Mouse (Mus musculus) cortical plate, adult 2 months (tissue): Measurements from ENCODE around the gene Qprt. TPM values are rescaled to one million over a fixed set of nuclear protein-coding genes. Genes with fewer than 3 reads are reported as not detected.

Experiments used
- H3K27ac ChIP-seq: fragments of 200-500 bp; 2 replicates; pipeline ENCODE4 v1.5.1; 2012; ENCODE audit warnings: low read length, control low read depth, inconsistent platforms; ENCODE audit not compliant: insufficient read depth
- H3K4me1 ChIP-seq: fragments of 200-500 bp; 2 replicates; pipeline ENCODE4 v1.6.1; 2011; ENCODE audit warnings: low read length; ENCODE audit not compliant: control insufficient read depth, insufficient read depth
- H3K4me3 ChIP-seq: fragments of 200-500 bp; 2 replicates; pipeline ENCODE4 v1.5.1; 2011; ENCODE audit warnings: mild to moderate bottlenecking, low read length, control low read depth; ENCODE audit not compliant: insufficient read depth
- CTCF ChIP-seq: fragments of 200-500 bp; IDR thresholded peaks from 2 replicates; pipeline ENCODE4 v1.5.1; 2011; ENCODE audit warnings: mild to moderate bottlenecking, control low read depth, low read length; ENCODE audit not compliant: insufficient read depth; ENCODE audit errors: extremely low read depth
- POLR2A ChIP-seq: fragments of 200-500 bp; IDR thresholded peaks from 2 replicates; pipeline ENCODE4 v1.6.1; 2011; ENCODE audit warnings: mild to moderate bottlenecking, low read length, control low read depth; ENCODE audit not compliant: insufficient read depth; ENCODE audit errors: extremely low read depth
- polyA plus RNA-seq: library from polyadenylated mRNA; depleted of rRNA; stranded (reverse); fragments of >200 nt; gene quantifications from 2 replicates; pipeline ENCODE4 v1.2.3, GENCODE M21; 2012

The Qprt gene
- polyA plus RNA-seq, 1 experiment = 0.77 TPM

DNA sequence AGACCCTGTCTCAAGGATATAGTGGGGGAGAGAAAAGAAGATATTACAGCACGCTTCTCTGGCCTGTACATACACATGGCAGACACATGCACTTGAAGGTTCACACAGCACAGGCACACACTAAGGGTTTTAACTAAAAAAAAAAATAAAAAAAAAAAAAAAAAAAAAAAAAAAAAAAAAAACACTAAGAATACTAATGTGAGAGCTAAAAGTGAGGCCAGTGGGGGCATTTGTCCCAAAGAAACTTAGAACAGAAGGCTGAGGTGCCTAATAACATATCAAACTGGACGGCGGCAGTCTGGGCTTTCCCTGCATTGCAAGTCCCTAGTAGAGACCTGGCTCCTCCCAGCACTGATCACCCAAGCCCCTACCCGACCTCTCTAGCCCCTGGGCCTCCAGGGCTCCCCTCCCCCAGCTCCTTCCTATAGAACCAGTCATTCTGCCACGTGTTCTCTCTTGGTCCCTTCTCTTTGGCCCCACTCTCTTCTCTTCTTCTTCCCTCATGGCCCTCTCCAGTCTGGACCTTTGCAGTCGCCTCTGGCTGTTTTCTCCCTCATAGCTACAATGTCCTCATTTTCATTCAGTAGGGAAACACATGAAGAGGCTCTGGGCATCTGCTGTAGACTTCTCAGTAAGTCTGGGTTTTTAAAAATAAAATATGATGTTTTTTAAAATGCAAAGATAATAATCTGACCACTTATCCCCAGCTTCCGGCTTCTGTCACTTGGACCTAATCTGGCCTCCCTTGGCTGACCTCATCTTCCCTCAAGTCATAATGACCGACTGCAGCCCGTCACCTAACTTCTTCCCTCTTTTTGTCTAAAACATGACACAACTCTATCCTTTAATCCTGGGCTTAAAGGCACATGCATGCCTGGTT lies 23.6 kb upstream of the Qprt start:
- Histone ChIP-seq H3K4me3 (no peak overlapping the region), H3K27ac (no peak overlapping the region), H3K4me1 (no peaks in the 10 kb centered on the region)
- TF ChIP-seq CTCF (no peak), POLR2A (no peak)

DNA sequence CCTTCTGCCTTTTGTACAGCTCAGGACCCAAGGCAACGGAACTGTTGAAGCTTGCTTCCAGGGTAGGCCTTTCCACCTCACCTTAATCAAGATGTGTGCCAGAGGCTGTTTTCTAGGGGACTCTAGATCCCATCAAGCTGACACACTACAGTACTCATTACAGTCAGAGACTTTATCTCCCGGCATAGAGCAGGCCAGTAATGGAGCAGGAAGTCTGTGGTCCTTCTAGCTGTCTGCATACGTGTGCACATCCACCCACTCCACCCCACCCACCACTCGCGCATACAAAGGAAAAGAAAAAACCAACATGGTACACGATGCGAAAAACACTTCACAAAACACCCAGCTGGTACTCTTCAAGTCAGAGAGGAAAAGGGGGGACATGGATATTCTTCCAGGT lies 22.4 kb upstream of the Qprt start:
- TF ChIP-seq CTCF (no peak), POLR2A (no peak)
- no peak overlapping the region for H3K27ac ChIP-seq
- no peaks in the 10 kb centered on the region for H3K4me1 ChIP-seq

DNA sequence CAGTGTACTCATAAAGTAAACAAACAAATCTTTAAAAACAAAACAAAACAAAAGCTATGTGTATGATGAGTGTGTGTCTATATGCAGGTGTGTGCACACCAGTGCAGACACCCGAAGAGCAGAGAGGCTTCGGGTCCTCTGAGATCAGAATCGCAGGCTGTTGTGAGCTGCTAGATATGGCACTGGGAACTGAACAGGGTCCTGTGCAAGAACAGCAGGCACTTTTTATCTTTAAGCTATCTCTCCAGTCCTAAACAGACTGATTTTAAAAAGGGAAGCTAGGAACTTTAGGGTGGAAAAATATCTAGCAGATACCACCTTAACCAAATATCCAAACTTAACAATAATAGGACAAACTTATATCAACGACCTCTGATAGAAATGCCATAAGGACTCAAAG lies 20.6 kb upstream of the Qprt start:
- no peak for TF ChIP-seq CTCF
- H3K4me1 ChIP-seq = no peaks in the 10 kb centered on the region
- no peak overlapping the region for H3K27ac ChIP-seq
- no peak overlapping the region for H3K4me3 ChIP-seq

More for the DNA sequence above, 22.4 kb upstream of the Qprt start:
- H3K4me3 ChIP-seq = no peak overlapping the region

DNA sequence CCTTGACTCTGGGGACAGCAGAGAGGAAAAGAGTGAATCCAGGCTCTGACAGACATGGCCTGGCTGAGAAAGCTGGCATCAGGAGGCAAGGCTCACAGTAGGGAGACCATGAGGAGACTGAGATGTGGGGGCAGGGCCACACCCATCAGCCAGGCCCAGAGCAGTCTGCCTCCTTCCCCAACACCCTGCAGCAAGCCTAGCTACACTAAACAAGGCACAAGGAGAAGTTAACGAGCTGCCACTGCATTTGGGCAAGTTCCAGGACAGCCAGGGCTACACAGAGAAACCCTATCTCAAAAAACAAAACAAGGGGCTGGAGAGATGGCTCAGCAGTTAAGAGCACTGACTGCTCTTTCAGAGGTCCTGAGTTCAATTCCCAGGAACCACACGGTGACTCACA lies 20.2 kb upstream of the Qprt start:
- H3K4me1 ChIP-seq = no peaks in the 10 kb centered on the region
- H3K4me3 ChIP-seq = no peak overlapping the region
- H3K27ac ChIP-seq = no peak overlapping the region
- no peak for TF ChIP-seq POLR2A
- no peak for TF ChIP-seq CTCF

DNA sequence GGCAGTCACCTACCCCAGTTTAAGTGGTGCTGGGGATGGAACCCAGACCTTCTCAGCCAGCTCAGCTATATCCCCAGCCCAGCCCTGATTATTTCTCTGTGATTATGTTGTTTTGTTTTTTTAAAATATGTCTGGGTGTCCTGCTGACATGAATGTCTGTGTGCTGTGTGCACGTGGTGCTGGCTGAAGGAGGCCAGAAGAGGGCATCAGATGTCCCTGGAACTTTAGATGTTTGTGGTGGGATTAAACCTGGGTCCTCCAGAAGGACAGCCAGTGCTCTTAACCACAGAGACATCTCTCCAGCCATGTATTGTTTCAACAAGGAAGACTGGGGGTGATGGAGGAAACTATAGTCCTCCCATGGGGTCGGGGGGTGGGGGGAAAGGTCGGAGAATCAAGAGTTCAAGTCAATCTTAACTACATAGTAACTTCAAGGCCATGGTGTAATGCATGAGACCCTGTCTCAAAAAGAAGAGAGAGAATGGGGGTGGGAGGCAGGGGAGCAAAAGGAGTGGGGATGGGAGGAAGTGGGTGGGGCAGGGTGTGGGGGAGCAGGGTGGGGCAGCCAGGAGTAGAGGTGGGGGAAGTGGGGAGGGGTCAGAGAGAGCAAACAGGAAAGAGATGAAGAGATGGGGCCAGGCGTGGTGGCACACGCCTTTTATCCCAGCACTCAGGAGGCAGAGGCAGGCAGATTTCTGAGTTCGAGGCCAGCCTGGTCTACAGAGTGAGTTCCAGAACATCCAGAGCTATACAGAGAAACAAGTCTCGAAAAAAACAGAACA lies 18.8 kb upstream of the Qprt start:
- H3K27ac ChIP-seq = no peak overlapping the region
- no peak overlapping the region for H3K4me3 ChIP-seq
- TF ChIP-seq POLR2A (no peak), CTCF (no peak)
- H3K4me1 ChIP-seq = no peaks in the 10 kb centered on the region

DNA sequence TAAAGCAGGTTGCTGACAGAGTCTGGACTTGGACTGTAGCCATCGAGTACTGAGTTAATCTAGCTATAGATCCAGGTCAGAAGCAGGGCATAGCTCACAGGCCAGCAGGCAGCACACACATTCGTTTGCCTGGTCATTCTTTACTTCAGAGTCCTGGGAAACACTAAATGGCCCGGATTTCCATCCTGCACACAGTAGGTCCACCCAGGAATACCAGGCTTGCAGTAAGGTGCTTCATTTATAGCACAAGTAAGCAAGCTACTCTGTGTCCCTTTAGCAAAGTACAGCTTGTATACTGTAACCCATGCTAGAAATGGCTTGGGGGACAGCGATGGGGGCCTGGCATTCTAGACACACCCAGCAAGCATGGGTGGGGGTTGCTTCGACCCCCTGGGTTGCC lies 17.5 kb upstream of the Qprt start:
- Histone ChIP-seq H3K4me3 (no peak overlapping the region), H3K27ac (no peak overlapping the region), H3K4me1 (no peaks in the 10 kb centered on the region)
- no peak for TF ChIP-seq CTCF

DNA sequence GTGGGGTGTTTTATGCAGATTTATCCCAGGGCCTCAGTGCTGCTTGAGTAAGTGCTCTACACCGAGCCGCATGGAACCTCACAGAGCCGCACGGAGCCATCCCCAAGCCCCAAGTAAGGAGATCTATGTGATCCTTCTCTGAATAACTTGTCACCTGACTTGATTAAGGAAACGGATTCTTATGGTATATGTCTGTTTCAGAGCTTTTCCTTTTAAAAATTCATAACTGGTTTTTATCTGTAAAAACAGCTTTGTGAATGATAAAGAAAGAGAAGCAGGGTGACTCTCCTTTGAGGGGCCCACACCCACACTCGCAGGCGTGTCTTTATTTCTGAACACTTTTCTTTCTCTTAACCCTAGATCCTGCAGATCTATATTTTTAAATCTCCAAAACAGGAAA lies 17.1 kb upstream of the Qprt start:
- Histone ChIP-seq H3K4me3 (no peak overlapping the region), H3K27ac (no peak overlapping the region), H3K4me1 (no peaks in the 10 kb centered on the region)
- TF ChIP-seq POLR2A (no peak), CTCF (no peak)

DNA sequence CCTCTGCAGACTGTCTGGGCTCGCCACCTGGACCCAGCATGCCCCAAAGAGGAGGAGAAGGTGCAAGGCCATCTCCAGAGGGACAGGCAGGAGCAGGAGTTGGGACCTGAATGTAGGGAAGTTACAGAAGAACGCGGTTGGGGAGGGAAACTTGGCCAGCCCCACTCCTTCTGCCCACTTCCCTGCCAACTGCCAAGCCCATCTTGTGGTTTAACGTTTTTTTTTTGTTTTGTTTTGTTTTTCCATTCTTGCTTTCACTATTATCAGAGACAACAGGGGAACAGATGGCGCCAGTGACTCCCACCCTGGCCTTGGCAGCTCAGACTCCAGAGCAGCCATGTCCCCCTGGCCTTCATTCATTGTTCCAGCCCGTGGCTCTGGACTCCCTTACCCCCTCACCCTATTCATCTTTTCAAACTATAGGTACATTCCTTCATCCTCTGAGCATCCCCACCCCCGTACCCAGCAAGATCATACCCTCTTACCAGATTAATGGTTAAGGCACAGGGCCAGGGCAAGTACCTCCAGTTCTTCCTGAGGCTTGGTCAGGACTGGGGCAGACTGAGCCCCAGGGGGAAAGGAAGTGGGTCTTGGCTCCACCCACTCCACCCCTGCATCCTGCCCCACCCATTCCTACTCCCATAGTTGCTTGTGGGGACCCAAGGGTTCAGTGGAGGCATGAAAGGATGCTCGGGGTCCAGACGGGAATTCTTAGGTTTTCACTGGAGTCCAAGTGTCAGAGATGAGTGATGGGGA lies 15.4 kb upstream of the Qprt start, which contains the start of gene Spn:
Spn (minus strand) TSS at position 562 of the 756 bp plus-strand sequence.
- Histone ChIP-seq H3K4me3 (no peak within 1 kb of the TSS), H3K27ac (no peak within 1 kb of the TSS), H3K4me1 (no peaks in the 10 kb centered on the region)
- no peak for TF ChIP-seq CTCF
- TF ChIP-seq POLR2A = no peak
